Mouse (Mus musculus) small intestine, adult 2 months (tissue): Measurements from ENCODE around the gene Ptgdr. TPM values are rescaled to one million over a fixed set of nuclear protein-coding genes. Genes with fewer than 3 reads are reported as not detected.
"Not testable (repeated sequence)": the region's sequence is repeated elsewhere in the genome, so short reads cannot be mapped to it uniquely, and the experiment has no call there.

Experiments used
- H3K27ac ChIP-seq: fragments of 200-500 bp; 2 replicates; pipeline ENCODE4 v1.5.1; 2012; ENCODE audit warnings: low read depth, low read length, control low read depth, inconsistent platforms; ENCODE audit not compliant: insufficient read depth
- H3K27me3 ChIP-seq: fragments of 200-500 bp; 2 replicates; pipeline ENCODE4 v1.6.1; 2012; ENCODE audit warnings: mild to moderate bottlenecking, moderate library complexity, low read length, inconsistent platforms; ENCODE audit not compliant: control insufficient read depth, insufficient read depth
- H3K36me3 ChIP-seq: fragments of 200-500 bp; 2 replicates; pipeline ENCODE4 v1.6.1; 2012; ENCODE audit warnings: mild to moderate bottlenecking, low read length, control low read depth, inconsistent platforms; ENCODE audit not compliant: control insufficient read depth, insufficient read depth
- H3K4me1 ChIP-seq: fragments of 200-500 bp; 2 replicates; pipeline ENCODE4 v1.6.1; 2012; ENCODE audit warnings: low read length, inconsistent platforms, mixed read lengths; ENCODE audit not compliant: control insufficient read depth, insufficient read depth, insufficient read length
- H3K4me3 ChIP-seq: fragments of 200-500 bp; 2 replicates; pipeline ENCODE4 v1.5.1; 2012; ENCODE audit warnings: low read depth, mild to moderate bottlenecking, control low read depth, inconsistent platforms, low read length, moderate library complexity
- CTCF ChIP-seq: fragments of 200-500 bp; IDR thresholded peaks from 2 replicates; pipeline ENCODE4 v1.5.1; 2012; ENCODE audit warnings: low read depth, mild to moderate bottlenecking, control low read depth, inconsistent platforms, low read length, moderate library complexity, mixed read lengths; ENCODE audit not compliant: insufficient replicate concordance, insufficient read length; ENCODE audit errors: extremely low read depth
- POLR2A ChIP-seq: fragments of 200-500 bp; IDR thresholded peaks from 2 replicates; pipeline ENCODE4 v1.6.1; 2012; ENCODE audit warnings: low read depth, mild to moderate bottlenecking, control low read depth, inconsistent platforms, low read length, moderate library complexity
- WGBS: fragments of 180-500 bp; shearing (Covaris S2); methylation state at CpG from one replicate; pipeline ENCODE4 v1.1.7; 2018; 5-methylcytosine and 5-hydroxymethylcytosine counted together
- polyA plus RNA-seq: library from polyadenylated mRNA; depleted of rRNA; stranded (reverse); fragments of >200 nt; gene quantifications from 2 replicates; pipeline ENCODE4 v1.2.3, GENCODE M21; 2012

The Ptgdr gene
- polyA plus RNA-seq, 1 experiment = 1.0 TPM

GRCm38 (mm10) chr14:44863086-44863485 lies 3.9 kb upstream of the Ptgdr start:
- no peak overlapping the region for H3K4me3 ChIP-seq
- H3K36me3 ChIP-seq = no peaks in the 10 kb centered on the region
- peaks cover 9% of the 10 kb centered on the region for H3K4me1 ChIP-seq
- TF ChIP-seq POLR2A = no peak
- 60% methylated on average over 4 of the region's 4 CpGs for WGBS
- H3K27me3 ChIP-seq = peaks cover 8% of the 10 kb centered on the region
- H3K27ac ChIP-seq = no peak overlapping the region

DNA sequence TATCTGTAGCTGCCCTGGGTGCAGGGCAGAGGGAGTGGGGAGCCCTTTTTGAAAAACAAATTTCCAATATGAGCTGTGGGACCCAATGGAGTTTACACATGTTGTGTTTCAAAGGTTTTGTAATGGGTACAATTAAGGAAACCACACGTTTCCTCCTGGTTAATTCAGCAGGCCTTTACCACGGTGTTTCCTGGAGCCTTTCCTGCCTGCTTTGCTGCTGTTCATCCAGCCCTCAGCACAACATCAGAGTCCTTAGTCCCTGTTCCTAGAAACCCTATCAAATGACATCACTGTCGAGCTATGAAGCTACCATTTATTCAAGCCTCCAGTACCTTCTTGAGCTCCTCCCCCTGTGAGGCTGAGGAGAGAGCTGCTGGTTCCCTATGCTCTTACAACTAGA lies 2.0 kb upstream of the Ptgdr start:
- WGBS = 54% methylated on average over 3 of the region's 3 CpGs
- Histone ChIP-seq H3K36me3 (no peaks in the 10 kb centered on the region), H3K4me1 (peaks cover 9% of the 10 kb centered on the region), H3K27me3 (peaks cover 10% of the 10 kb centered on the region), H3K4me3 (no peak overlapping the region), H3K27ac (no peak overlapping the region)
- TF ChIP-seq POLR2A = no peak
- TF ChIP-seq CTCF = no peak

DNA sequence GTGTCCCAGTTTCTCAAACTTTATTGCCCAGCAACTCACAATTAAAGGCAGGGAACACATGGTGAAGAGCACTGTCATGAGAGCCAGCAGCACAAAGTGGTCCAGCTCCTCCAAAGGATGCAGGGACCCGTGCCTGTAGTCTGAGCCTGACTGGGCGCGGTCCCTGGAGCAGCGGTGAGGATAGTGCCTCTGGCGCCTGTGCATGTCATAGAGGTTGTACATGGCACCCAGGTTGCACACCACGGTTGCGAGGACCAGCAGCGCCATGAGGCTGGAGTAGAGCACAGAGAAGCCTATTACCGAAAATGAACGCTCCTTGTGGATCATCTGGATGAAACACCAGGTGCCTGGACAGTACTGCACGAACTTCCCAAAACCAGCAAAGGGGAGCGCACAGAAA lies 803 bp downstream of the Ptgdr start:
- peak overlapping the region; percentile 51 for H3K4me3 ChIP-seq

DNA sequence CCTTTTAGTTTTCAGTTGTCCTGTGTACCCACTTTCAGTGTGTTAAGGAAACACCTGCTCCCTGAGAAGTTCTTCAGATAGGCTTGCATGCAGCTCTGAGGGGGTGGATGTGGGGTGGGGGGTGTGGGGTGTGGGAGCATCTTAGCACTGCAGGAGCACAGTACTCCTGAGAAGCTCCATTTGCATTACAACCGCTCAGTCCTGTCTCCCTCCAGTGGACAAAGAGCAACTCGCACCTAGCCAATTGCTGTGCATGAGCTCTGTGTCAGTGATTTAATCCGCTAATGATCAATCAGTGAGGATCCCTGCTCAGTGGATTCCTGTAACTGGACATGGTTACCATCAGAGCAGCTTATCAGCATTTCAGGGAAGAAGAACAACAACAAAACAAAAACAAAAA lies 8.5 kb downstream of the Ptgdr start:
- not testable (repeated sequence) for H3K27ac ChIP-seq, H3K36me3 ChIP-seq
- WGBS = 9% methylated on average over 3 of the region's 3 CpGs

More for the DNA sequence above, 803 bp downstream of the Ptgdr start:
- Histone ChIP-seq H3K36me3 (no peaks in the 10 kb centered on the region), H3K27me3 (peaks cover 10% of the 10 kb centered on the region), H3K27ac (no peak overlapping the region), H3K4me1 (peaks cover 9% of the 10 kb centered on the region)
- WGBS = 7% methylated on average over 12 of the region's 12 CpGs
- TF ChIP-seq POLR2A (no peak), CTCF (no peak)

GRCm38 (mm10) chr14:44847740-44848139 lies 11.4 kb downstream of the Ptgdr start:
- no peak overlapping the region for H3K4me3 ChIP-seq
- H3K27ac ChIP-seq = no peak overlapping the region
- no peaks in the 10 kb centered on the region for H3K36me3 ChIP-seq
- H3K4me1 ChIP-seq = no peaks in the 10 kb centered on the region
- H3K27me3 ChIP-seq = no peaks in the 10 kb centered on the region
- 82% methylated on average over 2 of the region's 2 CpGs for WGBS
- no peak for TF ChIP-seq POLR2A
- no peak for TF ChIP-seq CTCF

More for the DNA sequence above, 8.5 kb downstream of the Ptgdr start:
- H3K4me3 ChIP-seq, H3K27me3 ChIP-seq, H3K4me1 ChIP-seq: not testable (repeated sequence)

- Histone ChIP-seq H3K27me3 (no peaks in the 10 kb centered on the region), H3K4me1 (no peaks in the 10 kb centered on the region), H3K36me3 (no peaks in the 10 kb centered on the region), H3K4me3 (no peak overlapping the region), H3K27ac (no peak overlapping the region)
- no peak for TF ChIP-seq CTCF
- TF ChIP-seq POLR2A = no peak
- 79% methylated on average over 6 of the region's 6 CpGs for WGBS
These were observed 12.5 kb downstream of the Ptgdr start for GRCm38 (mm10) chr14:44846558-44847263.

GRCm38 (mm10) chr14:44843768-44844755 lies 15.1 kb downstream of the Ptgdr start:
- WGBS = 56% methylated on average over 15 of the region's 15 CpGs
- no peak overlapping the region for H3K4me3 ChIP-seq
- H3K27me3 ChIP-seq = no peaks in the 10 kb centered on the region
- H3K27ac ChIP-seq = no peak overlapping the region
- H3K36me3 ChIP-seq = no peaks in the 10 kb centered on the region
- H3K4me1 ChIP-seq = no peaks in the 10 kb centered on the region
- TF ChIP-seq CTCF (no peak), POLR2A (no peak)
